Mouse (Mus musculus) right cerebral cortex, adult 2 months (tissue): ENCODE data around the gene Gm17509.
"Not testable (repeated sequence)": the region's sequence is repeated elsewhere in the genome, so short reads cannot be mapped to it uniquely, and the experiment has no call there.

ENCODE experiments used
- DNase-seq, 2 experiments: peaks; one replicate each; pipeline ENCODE4 v3.0.0; 2021 to 2022; ENCODE audit warnings: low spot score in 2 of 2

Gene Gm17509

DNA sequence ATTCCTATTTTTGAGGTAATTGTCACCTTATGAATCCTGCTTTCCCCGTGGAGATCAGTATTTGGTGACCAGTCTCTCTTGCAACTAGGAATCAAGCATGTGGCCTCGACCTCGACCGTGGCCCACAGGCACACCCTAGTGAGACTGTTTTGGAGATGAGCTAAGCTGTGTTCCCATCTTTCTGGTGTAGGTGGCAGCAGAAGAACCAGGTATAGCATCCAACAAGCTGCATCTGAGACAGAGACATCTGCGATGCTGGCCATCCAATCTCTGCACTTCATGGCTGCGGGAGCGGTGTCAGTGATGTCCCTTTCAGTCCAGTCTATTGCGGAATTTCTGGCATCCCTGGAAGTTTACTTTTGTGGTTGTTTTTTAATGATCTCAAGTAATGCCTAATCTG is 14.8 kb downstream of the Gm17509 start:
- no peak for DNase-seq

DNA sequence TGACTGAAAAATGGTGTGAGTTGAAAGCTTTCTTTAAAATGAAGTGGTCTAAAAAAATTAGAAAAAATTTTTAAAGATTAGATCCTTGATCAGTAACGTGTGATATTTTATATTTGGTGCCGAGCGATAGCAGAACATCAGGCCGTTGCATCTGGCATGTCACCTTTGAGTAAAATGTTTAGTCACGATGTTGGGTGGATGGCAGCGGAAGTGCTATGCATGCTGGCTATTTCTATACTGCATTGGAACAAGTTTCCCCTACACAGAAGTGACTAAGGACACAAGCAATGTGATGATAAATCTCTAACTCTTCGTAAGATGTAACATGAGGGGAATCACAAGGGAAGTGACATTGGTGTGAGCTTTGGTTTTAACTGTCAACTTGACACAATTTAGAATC is 16.2 kb downstream of the Gm17509 start:
- DNase-seq = no peak

DNA sequence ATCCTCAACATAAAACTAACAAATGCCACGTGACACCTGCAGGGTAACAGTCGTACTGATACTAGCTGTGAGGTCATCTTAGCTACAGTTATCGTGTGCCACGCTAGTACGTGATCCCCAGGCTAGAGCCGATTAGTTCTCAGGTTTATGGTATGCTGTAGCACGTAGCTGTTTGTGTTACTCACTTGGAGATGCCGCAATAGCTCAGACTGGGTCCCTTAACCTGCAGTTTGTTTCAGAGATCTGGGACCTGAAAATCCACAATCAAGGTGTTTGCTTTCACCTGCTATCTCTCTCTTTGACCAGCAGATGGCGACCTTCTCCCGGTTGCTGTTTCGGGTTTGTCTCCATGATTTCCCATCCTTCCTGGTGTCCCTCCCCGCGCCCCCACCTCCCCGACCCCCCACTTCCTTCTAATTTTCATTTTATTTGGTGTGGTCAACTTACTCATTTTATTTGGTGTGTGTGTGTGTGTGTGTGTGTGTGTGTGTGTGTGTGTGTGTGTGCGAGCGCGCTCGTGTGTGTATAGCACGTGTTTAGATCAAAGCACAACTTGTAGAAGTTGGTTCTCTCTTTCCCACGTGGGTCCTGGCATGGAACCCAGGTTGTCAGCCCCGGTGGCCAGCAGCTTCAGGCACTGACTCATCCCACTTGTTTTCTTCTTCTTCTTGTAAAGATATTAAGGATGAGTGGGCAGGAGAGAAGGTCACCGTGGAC is 18.0 kb downstream of the Gm17509 start:
- DNase-seq = peak; percentile 43 to 47

DNA sequence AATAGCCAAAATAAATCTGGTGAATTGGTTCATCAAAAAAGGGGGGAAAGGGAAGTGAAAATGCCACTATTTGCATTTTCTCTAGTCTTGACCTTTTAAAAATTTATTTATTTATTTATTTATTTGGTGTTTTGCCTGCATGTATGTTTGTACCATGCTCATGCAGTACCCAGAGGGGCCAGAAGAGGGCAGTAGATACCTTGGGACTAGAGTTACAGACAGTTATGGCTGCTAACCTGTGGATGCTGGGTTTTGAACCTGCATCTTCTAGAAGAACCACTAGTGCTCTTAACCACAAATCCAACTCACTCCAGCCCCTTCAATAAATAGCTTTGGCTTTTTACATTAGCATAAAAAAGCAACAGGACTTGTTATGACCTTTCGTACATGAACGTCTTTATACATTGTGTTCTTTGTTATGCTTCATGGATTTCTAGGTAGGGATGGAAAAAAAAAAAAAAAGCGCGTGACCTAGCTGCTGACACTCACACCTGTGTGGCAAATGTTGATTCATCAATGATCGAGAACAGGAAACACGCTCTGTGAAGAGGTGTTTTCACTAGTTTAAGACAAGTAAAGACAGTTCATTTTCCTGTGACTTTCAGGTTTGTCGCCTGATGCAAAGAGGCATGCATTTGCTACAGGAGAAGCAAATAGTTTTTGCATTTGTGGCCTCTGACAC is 22.3 kb downstream of the Gm17509 start:
- peak; percentile 73 to 76 for DNase-seq

DNA sequence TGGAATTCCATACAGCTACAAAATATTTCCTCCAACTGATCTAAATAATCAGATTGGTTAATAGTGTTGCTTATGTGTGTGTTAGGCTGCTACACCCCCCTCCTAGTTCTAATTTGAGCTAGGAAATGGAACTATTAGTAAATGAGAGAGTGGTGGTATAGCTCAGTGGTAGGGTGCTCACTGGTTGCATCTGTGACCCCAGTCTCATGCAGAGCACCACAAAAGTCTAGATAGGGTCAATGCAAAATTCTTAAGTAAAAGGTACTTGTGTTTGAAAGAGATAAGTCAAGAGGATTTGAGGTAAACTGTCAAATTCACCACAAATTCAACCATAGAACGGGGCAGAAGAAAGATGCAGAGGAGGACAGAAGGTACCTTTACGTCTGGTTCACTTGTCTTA is 23.2 kb downstream of the Gm17509 start:
- no peak for DNase-seq

DNA sequence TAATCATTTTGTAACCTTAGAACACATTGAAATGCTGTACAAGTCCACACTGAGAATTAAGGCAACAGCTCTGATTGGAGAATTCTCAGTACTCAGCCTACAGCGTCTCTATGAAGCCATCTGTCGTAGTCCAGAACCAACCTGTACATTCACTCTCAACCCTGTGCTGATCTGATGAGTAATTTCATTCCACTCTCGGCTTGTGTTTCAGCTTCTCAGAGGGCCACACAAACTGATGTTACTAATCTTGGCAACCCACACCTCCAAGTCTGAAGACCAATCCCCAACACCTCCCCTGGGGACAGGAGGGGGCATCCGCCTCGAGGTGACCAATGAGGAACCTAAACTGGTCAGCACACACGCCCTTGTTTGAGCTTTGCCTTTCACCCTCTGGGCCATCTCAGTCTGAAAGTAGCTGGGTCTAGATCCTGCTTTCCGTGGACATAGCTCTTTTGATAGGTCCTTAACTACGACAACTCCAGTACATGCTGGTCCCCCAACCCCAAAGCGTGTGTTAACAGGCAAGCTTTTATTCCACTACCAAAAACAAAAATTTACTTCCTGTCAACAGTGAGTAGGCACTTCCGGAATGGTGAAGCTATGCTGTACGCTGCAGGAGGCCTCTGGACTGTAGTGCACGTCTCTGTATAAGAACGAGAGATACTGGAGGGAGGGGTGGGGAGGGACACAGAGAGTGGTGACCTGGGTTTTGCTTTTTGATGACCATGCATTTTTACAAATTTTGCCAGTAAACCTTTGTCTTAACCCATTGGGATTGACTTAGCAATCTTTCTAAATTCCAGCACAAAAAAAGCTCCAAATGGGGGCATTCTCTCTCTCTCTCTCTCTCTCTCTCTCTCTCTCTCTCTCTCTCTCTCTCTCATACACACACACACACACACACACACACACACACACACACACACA is 25.0 kb downstream of the Gm17509 start:
- no peak for DNase-seq

DNA sequence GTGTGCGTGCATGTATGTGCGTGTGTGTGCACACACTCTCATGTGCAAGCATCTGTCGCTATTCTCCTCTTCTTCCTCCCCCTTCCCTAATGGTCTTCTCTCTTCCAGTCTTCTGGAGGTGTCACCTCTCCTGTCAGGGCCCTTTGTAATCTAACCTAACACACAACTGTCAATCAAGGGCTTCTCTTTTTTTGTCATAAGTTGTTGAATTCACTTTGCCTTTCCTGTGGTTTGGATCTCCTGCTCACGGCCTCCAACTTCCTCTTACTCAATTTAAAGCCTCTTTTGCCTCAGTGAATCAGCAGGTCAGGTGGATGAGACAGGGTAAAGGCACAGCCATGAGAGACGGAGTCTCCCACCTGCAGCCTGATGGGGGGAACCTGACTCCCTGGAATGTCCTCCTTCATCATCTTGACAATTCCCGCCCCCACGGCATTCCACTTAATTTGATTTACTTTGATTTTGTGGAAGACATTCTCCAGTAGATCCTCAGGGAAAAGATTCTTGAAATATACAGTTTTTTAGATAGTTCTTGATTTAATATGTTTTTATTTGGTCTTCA is 27.4 kb downstream of the Gm17509 start:
- DNase-seq = no peak

DNA sequence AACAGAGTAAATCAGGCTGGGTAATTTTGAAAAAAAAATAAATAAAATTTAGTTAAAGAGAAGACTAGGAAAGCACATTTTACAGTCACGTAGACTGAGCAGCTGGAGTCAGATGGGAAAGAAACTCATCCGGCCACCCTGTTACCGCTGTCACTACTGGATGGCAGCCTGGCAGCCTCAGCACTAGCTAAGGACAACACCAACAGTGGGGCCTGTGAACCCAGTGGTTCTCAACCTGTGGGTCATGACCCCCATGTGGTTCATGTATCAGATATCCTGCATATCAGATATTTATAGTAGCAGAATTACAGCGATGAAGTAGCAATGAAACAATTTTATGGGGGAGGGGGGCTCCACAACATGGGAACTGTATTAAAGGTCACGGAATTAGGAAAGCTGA is 28.7 kb downstream of the Gm17509 start:
- DNase-seq = no peak

DNA sequence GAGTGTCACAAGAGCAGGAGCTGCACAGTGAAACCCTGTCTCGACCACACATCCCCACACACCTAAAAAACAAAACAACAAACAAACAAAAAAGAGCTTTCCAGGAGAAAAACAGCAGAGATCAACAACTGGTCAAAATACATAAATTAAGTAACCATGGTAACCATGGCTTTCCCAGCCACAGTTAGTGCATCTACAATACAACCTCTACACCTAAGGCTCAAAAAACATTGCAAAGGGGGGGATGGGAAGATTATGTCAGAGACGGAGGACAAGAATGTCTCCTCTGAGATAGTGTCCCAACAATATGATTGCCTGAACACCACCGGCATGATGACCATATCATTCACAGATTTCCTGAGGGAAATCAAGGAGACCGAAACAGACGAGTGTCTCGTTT is 35.5 kb downstream of the Gm17509 start:
- no peak for DNase-seq

DNA sequence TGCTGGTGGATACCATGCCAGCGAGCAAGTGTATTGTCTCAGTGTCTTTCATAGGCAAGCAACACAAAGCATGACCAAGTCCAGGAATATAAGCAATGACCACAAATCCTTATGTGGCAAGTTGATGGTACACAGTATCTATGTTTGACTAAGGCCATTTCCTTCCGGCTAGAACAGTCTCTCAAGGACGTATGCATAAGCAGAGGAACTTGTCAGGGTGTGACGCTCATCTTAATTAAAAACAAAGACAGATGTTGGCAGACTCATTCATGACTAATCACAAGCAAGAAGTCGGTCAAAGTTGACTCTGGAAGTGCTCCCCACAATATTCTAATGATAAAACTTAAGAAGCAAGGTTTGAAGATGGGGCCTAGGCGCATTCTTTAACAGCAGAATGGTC is 37.6 kb downstream of the Gm17509 start:
- no peak for DNase-seq

DNA sequence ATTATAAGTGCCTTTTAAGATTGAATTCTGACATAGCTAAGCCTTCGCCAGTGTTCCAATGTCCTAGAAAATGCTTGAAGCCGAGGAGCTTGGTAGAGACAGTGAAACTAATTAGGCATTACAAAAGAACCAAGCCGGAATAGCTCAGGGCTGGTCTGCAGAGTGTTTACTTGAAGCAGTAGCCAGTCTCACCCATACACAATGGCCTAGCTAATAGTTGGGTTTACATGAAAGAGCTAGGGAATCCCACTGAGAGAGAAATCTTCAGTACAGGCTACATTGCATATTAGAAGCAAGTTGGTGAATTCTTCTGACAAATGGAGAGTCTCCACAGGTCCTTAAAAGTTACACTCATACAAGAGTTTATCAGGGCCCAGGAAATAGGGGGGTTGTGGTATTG is 40.0 kb downstream of the Gm17509 start:
- not testable (repeated sequence) for DNase-seq
